Mouse (Mus musculus): Measurements from ENCODE around the gene Tmem252.

- no peak for TF ChIP-seq GATA1 (IDR thresholded peaks at IDR 0.05; ENCODE audit: low read length)
- no peak for TF ChIP-seq TAL1 (IDR thresholded peaks at IDR 0.05; ENCODE audit: low read length)
Measured at GRCm38 (mm10) chr19:24701716-24702115, 27.9 kb downstream of the Tmem252 start.

Measured in erythroblast, embryonic 14.5 days (primary cell).